Mouse (Mus musculus): ENCODE data around the gene Fgfr2.
A peak's percentile ranks its signal among the peaks of the same experiment; 100 is the strongest.
"Not testable (repeated sequence)": the region's sequence is repeated elsewhere in the genome, so short reads cannot be mapped to it uniquely, and the experiment has no call there.

Gene Fgfr2

DNA sequence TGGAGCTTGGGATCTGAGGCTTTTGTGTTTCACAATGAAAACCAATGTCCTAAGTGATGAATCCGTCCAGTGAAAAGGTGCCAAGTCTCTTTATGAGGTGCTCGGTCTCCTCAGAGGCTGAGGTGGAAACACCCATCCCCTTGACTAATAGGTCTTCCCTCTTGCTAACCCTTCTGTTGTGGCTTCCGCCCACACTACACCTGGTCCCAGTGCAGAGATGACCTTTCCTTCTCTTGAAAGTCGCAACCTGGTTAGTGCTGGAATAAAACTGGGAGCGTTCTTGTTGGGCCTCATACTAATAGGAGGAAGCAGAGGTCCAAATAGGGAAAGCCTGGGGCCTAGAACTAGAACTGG lies 2490.8 kb downstream of the Fgfr2 start:
- DNase-seq: no peak

DNA sequence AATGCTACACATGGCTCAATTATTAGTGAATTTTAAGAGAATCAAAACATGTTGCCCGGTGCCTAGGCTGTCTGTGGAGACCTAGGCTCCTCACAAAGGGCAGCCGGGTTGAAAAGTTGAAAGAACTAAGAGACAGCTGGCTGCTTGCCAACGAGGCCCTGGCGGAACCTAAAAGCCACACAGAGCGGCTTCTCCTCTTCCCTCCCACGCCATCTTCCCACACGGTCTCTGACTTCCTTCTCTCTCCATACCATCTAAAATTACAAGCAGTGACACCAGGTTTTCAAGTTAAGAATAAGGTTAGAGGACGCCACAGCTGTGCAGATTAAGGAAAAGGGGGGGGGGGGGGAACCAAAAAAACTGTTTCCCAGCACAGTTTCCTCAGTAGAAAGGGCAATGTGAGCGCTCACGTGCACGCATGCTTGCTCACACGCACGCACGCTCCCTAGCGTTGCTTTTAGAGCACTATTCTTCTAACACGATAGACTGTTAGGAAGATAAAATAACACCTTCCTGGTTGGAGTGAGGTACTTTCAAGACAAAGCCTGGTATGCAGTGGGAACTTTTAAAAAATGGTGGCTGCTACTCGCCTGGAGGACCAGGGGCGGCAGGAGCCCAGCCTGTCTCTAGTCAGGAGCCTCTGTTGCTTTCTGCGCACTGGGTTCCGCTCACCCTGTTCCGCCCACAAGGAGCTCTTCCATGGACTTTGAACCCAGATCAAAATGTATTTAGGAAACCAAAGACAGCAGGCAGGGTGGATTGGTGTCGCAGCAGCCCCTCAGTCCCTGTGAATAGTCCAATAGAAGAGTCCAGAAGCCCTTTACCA lies 2491.4 kb downstream of the Fgfr2 start:
- DNase-seq: peak; percentile 17

DNA sequence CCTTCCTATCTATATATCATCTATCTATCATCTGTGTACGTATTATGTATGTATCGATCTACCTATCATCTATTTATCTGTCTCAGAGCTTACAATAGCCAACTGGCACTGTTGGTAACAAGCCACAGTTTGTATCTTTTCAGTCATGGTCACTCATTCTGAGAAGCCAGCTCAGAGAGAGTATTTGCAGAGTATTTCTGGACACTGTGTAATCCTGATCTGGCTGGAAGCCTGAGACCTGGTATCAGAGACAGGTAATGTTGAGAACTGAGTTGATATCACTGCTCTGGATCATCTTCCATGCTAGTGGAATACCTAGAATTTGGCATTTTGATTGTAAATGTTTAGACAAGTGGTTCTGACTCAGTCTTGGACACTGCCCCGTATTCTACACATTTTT lies 2492.2 kb downstream of the Fgfr2 start:
- no peak for DNase-seq

DNA sequence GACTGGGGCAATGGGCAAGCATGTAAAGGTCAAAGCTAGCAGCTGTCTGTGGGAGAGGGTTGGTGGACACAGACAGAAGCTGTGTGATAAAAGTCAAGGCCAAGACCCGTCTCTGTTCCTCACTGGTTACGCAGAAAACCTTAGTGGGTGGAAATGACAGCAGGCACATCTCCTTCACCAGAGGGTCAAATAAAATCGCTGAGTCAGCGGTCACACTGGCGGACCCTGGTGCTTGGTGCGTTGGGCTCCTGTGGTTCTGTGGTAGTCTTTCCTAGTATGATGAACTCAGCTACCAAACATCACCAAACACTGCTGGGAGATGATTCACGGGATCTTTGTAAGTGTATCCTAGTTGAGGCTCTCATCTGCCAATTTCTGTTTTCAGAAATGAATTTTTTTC lies 2493.2 kb downstream of the Fgfr2 start:
- DNase-seq: no peak

DNA sequence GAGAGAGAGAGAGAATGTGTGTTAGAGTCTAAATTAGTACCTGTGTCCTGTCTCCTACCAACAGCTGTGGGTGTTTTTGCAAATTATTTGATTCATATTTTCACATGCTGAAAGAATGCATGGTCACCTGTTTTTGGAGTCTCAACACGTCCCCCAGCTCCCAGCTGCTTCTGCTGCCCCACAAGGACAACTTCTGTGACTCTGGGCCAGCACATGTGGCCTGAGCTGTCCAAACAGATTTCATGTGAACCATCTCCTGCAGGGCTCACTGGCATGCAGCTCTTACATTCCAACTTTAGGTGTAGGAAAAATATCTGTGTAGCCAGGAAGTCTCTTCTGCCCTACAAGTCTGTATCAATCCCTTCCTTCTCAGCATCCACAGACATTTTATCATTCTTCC lies 2494.5 kb downstream of the Fgfr2 start:
- no peak for DNase-seq

DNA sequence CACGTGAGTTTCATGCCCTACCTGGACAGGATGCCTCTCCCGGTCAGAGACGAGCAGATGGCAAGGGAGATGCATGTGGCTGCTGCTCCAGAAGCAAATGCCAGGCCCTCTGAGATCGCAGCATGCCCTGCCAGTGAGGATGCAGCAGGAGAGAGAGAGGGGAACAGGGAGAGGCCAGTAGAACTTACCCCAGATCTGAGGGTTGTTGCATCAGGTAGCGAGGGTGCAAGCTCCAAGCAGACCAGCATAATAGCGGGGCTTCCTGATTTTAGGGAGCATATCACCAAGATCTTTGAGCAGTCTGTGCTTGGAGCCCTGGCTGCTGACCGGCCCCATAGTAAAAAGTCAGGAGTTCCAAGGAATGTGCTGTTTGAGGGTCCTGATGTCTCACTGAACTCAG lies 2497.8 kb downstream of the Fgfr2 start:
- no peak for DNase-seq

DNA sequence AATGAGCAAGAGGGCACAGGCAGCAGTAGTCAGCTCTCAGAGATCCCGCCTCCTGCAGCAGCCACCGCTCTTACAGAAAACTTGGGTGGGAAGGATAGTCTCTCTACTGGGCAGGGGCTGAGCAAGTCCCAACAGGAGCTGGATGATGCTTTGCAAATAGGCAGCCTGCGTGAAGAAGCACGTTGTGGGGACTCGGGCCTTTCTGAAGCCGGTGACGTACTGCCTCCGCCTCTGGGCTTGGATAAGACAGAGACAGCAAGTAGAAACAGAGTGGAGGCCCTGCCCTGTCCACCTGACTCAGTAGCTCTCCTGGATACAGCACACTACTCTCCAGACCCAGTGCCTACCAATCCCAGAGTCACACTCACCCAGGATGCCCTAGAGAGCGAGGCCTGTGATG lies 2498.9 kb downstream of the Fgfr2 start:
- no peak for DNase-seq

DNA sequence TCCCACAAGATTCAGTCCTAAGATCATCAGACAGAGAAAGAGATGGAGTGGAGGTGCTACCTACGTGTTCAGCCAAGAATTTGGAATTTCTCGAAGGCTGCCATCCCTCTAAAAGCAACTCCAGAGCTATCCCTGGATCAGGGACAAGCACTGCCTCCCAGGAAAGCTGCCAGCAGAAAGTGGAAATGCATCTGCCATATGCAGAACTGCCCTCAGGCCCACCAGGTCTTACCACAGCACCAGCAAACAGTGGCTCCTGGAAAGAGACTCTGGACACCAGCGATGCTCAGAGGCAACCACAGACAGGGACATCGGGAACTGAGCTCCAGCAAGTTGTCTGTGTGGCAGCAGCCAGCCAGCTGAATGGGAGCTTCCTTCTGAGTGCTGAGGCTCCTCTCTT lies 2500.8 kb downstream of the Fgfr2 start:
- DNase-seq: no peak

DNA sequence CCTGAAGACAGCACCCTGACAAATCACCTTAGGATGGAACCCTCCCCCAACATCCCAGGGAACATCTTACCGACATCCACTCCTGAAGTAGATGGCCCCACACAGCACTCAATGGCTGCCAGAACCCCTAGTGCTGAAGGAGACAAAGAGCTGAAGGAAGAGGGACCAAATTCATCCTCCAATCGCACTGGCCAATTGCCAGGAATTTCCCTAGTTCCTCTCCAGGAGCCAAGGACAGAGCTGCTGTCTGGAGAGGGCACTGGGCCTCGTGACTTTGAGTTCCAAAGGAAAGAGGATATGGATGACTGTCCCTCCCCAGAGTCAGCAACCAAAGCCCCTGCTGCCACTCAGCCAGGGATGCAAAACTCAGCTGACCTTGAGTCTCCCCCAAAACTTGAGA lies 2501.2 kb downstream of the Fgfr2 start:
- no peak for DNase-seq

DNA sequence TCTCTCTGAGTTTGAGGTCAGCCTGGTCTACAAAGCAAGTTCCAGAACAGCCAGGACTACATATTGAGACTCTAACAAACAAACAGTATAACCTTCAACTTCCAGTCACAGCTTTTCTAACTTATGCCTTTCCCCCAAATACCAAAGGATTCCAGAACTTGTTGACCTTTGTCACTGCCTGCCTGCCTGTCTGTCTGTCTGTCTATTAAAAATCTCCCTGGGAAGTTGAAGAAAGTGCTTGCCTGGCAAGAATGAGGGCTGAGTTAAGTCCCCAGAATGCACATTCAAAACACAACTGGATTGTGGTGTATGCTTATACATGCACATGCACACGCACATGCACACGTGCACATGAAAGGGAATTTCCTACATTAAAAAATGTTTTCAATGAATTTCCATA lies 2502.1 kb downstream of the Fgfr2 start:
- no peak for DNase-seq

DNA sequence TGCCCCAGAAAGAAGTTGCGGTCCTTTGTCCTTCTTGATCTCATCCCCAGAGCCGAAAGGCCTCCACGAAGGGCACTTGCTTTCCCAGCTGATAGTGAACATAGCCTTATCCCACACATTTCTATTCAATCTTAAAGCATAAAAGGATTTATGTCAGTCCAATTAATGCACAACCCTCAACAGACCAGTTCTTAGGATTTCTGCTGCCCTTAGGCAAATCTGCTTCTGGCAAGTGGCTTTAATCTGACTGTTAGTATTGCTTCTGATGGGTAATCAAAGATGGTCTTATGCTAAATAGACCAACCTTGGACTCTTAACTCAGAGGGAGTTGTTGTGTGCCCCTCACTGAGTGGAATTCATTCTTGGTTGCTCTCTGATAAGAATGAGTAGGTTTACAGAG lies 2505.6 kb downstream of the Fgfr2 start:
- DNase-seq: no peak

DNA sequence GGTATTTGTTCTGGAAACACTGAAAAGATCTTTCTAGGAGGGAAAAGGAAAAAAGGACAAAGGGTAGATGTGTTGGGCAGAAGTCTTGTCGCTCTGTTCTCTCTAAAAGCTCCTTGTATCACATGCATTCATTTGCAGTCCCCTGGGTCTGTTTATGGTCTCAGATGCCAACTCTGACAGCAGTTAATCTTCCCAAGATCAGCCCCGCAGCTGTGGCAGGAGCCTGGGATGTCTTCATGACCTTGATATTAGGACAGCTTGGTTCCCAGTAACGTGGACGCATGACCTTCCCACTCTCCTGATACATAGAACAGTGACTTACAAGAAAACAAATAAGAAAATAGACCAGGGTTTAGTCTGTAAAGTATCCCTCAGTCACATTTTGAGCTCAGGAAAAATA lies 2509.2 kb downstream of the Fgfr2 start:
- DNase-seq: no peak

DNA sequence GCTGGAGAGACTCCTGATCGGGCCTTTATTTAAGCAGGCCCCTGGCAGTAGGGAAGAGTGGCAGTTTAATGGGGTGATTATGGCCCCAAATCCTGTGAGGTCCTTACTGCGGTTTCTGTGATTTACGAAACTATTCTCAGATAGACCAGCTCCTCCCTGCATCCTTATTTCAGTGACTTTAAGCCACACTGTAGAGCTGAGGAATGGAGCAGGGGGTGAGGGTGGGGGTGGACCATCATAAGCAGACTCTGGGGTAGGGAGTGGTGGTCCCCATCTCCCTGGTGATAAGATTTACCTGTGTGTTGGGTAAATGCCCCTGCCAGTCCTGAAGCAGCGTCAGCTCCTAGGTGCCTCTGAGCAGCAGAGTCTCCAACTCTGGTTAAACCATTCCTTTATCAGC lies 2516.2 kb downstream of the Fgfr2 start:
- no peak for DNase-seq

DNA sequence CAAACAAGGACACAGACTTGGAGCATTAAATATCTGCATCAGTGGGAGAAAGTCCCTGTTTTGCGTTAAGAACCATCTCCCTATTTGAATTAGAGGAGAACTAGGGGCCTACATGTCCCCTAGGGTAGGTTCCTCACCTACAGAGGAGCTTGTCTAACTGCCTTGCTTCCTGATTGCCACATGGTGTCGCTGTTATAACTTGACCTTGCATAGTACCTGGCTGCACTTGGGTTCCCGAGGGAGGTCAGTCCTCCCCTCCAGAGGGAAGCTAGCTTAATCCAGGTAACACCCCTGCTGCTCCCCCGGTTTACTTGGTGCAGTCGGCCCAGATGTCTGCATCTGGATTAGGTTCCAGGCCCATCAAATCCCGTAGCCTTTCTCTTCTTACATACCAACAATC lies 2518.0 kb downstream of the Fgfr2 start:
- DNase-seq: no peak

DNA sequence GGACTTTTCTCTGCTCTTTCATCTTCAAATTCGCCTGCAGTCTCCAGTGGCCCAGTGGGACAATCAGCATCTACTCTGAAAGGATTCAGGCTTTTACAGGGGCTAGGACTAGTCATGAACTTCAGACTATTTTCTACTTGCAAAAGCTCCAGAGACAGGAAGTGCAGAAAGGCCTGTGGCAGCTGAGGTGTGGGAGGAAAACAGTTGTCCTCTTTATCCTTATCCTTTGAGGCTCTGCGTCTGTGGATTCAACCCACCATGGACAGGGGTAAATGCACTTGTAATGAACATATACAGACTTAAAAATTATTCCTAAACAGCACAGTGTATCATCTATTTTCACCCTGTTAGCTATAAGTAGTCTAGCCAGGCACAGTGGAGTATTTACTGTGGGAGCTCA lies 2518.8 kb downstream of the Fgfr2 start:
- DNase-seq: peak; percentile 60

DNA sequence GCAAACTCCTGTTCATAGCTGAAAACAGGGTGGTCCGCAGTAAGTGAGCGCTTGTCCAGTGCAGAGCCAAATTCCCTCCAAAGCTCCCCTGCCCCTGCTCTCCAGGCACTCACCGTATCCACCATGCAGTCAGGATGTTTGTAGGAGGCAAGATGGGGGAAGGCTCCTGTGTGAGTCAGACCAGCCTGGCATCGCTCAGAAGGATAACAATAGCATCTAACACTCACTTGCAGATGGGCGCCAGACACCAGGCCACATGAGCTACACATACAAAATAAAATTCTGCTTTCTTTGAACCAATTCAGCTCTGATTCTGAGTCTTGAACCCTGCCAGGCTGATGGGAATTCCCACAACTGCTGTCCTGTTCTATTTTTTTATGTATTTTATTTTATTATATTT lies 2519.6 kb downstream of the Fgfr2 start:
- peak; percentile 87 for DNase-seq

DNA sequence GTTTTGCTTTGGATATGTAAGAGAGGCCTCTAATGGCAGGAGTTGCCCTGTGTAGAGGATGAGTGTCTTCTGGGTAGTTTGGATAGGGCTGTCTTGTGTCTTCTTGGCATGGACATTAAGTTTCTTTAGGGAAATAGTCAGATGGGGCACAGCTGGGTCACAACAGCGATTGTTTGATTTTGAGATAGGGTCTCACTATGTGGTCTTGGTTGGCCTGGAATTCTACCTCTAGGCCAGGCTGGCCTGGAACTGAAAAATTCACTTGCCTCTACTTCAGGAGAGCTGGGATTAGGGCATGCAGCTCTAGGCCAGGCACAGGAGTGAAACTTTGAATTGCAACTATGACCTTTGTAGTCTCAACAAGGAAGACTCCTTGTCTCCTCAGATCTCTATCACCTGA lies 2520.3 kb downstream of the Fgfr2 start:
- DNase-seq: no peak

DNA sequence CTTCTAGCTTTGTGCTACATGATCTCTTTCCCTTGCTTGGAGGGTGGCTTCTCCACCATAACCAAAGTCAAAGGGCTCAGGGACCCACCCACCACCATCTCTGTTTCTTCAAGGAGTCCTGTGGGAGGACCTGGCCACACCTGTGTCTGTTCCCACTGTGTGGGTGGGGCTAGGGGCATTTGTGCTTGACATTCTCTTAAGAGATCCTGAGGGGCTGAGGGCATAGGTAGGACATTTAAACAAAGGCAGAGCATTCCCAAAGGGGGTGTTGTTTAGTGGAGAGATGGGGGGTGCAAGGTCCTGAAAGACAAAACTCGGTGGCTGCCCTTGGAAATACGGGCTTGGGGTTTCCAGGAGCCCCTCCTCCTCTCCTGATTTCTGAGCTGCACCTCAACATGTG lies 2522.6 kb downstream of the Fgfr2 start:
- DNase-seq: no peak

DNA sequence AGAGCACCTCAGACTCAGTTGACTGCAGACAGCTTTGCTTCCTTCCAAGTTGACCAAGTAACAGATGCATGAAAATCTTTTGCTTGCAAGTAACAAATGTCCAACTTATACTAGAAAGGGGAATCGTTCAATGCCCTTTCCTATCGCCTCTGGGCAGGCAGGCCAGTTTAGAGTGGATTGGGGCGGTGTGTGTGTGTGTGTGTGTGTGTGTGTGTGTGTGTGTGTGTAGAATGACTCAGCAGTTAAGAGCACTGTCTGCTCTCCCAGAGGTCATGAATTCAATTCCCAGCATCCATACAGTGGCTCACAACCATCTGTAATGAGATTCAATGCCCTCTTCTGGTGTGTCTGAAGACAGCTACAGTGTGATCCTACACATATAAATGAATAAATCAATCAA lies 2523.1 kb downstream of the Fgfr2 start:
- no peak for DNase-seq

DNA sequence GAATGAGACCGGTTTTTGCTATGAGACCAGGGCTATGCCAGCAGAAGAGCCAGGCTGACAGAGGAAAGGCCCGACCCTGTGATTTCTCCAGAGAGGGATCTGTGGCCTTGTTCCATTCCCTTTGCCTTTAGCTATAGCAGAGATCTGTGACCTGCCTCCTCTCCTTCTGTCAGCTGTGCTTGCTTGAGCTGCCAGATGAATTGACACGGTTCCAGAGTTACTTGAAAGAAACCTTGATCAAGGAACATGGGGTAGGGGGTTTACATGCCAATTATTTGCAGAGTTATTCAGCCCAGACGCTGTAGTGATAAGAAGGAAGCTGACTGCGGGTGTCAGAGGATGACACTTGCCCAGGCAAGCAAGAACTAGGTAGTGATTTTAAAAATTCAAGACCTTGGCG lies 2525.6 kb downstream of the Fgfr2 start:
- DNase-seq: no peak

DNA sequence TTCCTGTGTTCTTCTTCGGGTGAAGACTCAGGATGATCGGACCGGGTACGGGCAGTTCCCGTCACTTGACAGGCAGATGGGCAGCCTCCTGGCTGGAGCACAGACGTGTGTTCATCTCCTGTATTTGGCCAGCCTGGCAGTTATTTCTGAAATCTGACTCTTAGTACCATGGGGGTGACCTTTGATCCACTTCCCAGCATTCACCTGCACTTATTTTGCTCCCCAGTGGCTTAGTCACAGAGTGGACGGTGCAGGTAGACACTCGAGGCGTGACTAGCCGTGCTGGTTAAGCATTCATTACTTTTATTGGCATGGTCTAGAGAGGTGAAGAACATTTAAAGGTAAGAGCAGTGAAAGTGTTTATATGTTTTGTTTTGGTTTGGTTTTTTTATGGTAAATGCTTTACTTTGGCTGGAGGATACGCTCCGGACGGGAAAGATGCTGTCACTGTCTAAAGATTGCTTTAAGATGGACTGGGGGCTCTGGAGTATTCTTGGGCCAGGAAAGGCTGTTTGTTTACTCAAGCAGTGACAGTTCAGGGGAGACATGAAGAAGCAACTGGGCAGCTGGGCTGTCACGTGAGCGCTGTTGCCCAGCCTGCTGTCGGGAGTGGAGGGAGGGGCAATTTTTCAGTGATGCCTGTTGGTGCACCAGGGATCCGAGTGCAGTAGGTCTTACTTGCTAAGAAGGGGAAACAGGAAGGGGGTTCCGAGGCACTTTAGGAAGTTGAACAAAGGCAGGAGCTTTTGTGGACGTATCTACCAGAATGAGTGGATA lies 2526.9 kb downstream of the Fgfr2 start:
- not testable (repeated sequence) for DNase-seq

DNA sequence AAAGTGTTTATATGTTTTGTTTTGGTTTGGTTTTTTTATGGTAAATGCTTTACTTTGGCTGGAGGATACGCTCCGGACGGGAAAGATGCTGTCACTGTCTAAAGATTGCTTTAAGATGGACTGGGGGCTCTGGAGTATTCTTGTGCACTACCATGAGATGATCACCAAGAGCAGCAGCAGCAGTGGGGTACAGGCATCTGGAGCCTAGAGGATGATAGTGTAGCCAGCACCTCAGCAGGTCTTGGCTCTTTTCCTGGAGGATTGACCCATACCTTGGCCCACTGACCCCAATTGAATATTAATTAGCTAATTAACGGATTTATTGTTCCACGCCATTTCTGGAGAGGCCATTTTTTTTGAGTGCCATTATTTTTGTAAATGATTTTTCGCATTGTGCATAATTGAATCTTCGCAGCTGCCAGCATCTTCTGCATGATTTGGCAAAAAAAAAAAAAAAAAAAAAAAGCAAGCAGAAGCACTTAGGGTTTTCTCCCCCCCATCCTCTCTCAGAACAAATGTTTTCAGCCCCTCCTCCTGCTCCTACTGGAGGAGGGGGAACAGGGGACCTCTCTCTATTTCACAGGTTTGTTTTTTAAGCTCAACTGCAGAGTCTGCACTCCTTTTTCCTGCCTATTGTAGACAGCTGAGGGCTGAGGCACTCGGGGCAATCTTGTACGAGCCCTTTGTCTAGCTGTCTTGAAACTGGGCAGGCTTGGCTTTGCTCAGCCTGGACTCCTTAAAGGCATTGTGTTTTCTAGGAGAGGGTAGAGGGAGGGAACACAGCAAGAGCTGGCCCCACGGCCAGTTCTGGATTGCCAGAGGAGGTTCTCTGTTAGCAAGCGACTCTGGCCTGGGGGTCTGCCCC lies 2529.5 kb downstream of the Fgfr2 start:
- not testable (repeated sequence) for DNase-seq

DNA sequence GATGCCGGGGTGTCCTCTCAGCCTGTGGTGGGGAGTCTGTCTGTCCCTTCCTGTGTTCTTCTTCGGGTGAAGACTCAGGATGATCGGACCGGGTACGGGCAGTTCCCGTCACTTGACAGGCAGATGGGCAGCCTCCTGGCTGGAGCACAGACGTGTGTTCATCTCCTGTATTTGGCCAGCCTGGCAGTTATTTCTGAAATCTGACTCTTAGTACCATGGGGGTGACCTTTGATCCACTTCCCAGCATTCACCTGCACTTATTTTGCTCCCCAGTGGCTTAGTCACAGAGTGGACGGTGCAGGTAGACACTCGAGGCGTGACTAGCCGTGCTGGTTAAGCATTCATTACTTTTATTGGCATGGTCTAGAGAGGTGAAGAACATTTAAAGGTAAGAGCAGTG lies 2530.2 kb downstream of the Fgfr2 start:
- not testable (repeated sequence) for DNase-seq

All from right cerebral cortex, adult 18-20 months (tissue).